Mouse (Mus musculus): Measurements from ENCODE around the gene Fcor. TPM values are rescaled to one million over a fixed set of nuclear protein-coding genes. Genes with fewer than 3 reads are reported as not detected.

Gene Fcor
- total and polyA plus RNA-seq, 3 experiments, result 0.84 TPM; not detected in 2

- no peaks in the 10 kb centered on the region for H3K27me3 ChIP-seq (ENCODE audit: control insufficient read depth in 1 of 2, insufficient read depth in 2 of 2, low read length in 2 of 2)
- H3K4me3 ChIP-seq (ENCODE audit: control insufficient read depth in 1 of 2, insufficient read depth in 1 of 2, low read depth in 2 of 2, low read length in 2 of 2), result no peak overlapping the region
- no peak overlapping the region for H3K9ac ChIP-seq (ENCODE audit: control insufficient read depth, low read depth, low read length, poor library complexity, severe bottlenecking)
- no peak for DNase-seq (ENCODE audit: low read depth, low spot score)
- TF ChIP-seq MYC (IDR thresholded peaks at IDR 0.05; ENCODE audit: low read depth, low read length) (no peak), SMC3 (IDR thresholded peaks at IDR 0.05; ENCODE audit: low read depth, low read length) (no peak; the same call in 1 of the 2 replicates), ZNF384 (IDR thresholded peaks at IDR 0.05; ENCODE audit: low read depth, low read length) (no peak), ZC3H11A (IDR thresholded peaks at IDR 0.05; ENCODE audit: low read depth, low read length) (no peak), MAZ (IDR thresholded peaks at IDR 0.05; ENCODE audit: low read depth, low read length) (no peak), GABPA (IDR thresholded peaks at IDR 0.05; ENCODE audit: low read depth, low read length) (no peak), NELFE (IDR thresholded peaks at IDR 0.05; ENCODE audit: low read depth, low read length) (no peak), SIN3A (IDR thresholded peaks at IDR 0.05; ENCODE audit: low read length) (no peak), CHD2 (IDR thresholded peaks at IDR 0.05; ENCODE audit: low read length) (no peak), RAD21 (IDR thresholded peaks at IDR 0.05; ENCODE audit: low read depth, low read length) (no peak), KAT2A (conservative IDR thresholded peaks at IDR 0.05; ENCODE audit: low read depth, low read length) (no peak), ELF1 (IDR thresholded peaks at IDR 0.05; ENCODE audit: low read depth, low read length) (no peak), USF1 (IDR thresholded peaks at IDR 0.05; ENCODE audit: low read depth, low read length) (no peak), ZKSCAN1 (IDR thresholded peaks at IDR 0.05; ENCODE audit: low read depth, low read length) (no peak), MAX (IDR thresholded peaks at IDR 0.05; ENCODE audit: low read length) (no peak)
- no peaks in the 10 kb centered on the region for H3K9me3 ChIP-seq (replicated peaks; ENCODE audit: insufficient read depth, low read length)
- no peak overlapping the region for H3K27ac ChIP-seq (ENCODE audit: control insufficient read depth, low read depth, low read length)
- H3K79me2 ChIP-seq (ENCODE audit: control insufficient read depth, insufficient read depth, low read length, poor library complexity), result peaks cover 10% of the 10 kb centered on the region
- H3K36me3 ChIP-seq (ENCODE audit: control insufficient read depth in 1 of 2, insufficient read depth in 2 of 2, low read length in 2 of 2), result 0 out of 4 replicates have a peak, but pooled peaks cover 0 to 2% of the 10 kb centered on the region in 2 experiments
- H3K4me1 ChIP-seq (ENCODE audit: control insufficient read depth in 1 of 2, insufficient read depth in 2 of 2, low read length in 2 of 2), result no peaks in the 10 kb centered on the region
These were observed 11.4 kb upstream of the Fcor start for GRCm38 (mm10) chr8:3683408-3684176.

- peaks cover 0 to 6% of the 10 kb centered on the region in 2 experiments; a peak in 1 of 4 replicates for H3K4me1 ChIP-seq (ENCODE audit: control insufficient read depth in 1 of 2, insufficient read depth in 2 of 2, low read length in 2 of 2)
- H3K36me3 ChIP-seq (ENCODE audit: control insufficient read depth in 1 of 2, insufficient read depth in 2 of 2, low read length in 2 of 2), result peaks cover 0 to 11% of the 10 kb centered on the region in 2 experiments; a peak in 2 of 4 replicates
- no peaks in the 10 kb centered on the region for H3K27me3 ChIP-seq (ENCODE audit: control insufficient read depth in 1 of 2, insufficient read depth in 2 of 2, low read length in 2 of 2)
These were observed 10.3 kb upstream of the Fcor start for GRCm38 (mm10) chr8:3682435-3682834.

More at GRCm38 (mm10) chr8:3682435-3682834, 10.3 kb upstream of the Fcor start:
- Histone ChIP-seq H3K9ac (ENCODE audit: control insufficient read depth, low read depth, low read length, poor library complexity, severe bottlenecking) (no peak overlapping the region), H3K79me2 (ENCODE audit: control insufficient read depth, insufficient read depth, low read length, poor library complexity) (peaks cover 21% of the 10 kb centered on the region), H3K27ac (ENCODE audit: control insufficient read depth, low read depth, low read length) (no peak overlapping the region), H3K9me3 (replicated peaks; ENCODE audit: insufficient read depth, low read length) (no peaks in the 10 kb centered on the region), H3K4me3 (ENCODE audit: control insufficient read depth in 1 of 2, insufficient read depth in 1 of 2, low read depth in 2 of 2, low read length in 2 of 2) (no peak overlapping the region)
- no peak for DNase-seq (ENCODE audit: low read depth, low spot score)
- no peak for TF ChIP-seq RAD21 (IDR thresholded peaks at IDR 0.05; ENCODE audit: low read depth, low read length)
- TF ChIP-seq CHD1 (IDR thresholded peaks at IDR 0.05; ENCODE audit: low read depth, low read length), result no peak
- no peak for TF ChIP-seq USF1 (IDR thresholded peaks at IDR 0.05; ENCODE audit: low read depth, low read length)
- no peak for TF ChIP-seq JUND (IDR thresholded peaks at IDR 0.05; ENCODE audit: low read depth, low read length)
- no peak for TF ChIP-seq ELF1 (IDR thresholded peaks at IDR 0.05; ENCODE audit: low read depth, low read length)
- TF ChIP-seq ETS1 (IDR thresholded peaks at IDR 0.05; ENCODE audit: low read depth, low read length), result no peak
- no peak for TF ChIP-seq UBTF (IDR thresholded peaks at IDR 0.05; ENCODE audit: borderline replicate concordance, insufficient read depth, low read depth, low read length)
- no peak for TF ChIP-seq POLR2A (IDR thresholded peaks at IDR 0.05; ENCODE audit: control insufficient read depth in 1 of 2, insufficient read depth in 1 of 2, low read depth in 1 of 2, low read length in 2 of 2, poor library complexity in 1 of 2)
- no peak for TF ChIP-seq POLR2AphosphoS5 (IDR thresholded peaks at IDR 0.05; ENCODE audit: borderline replicate concordance, low read depth, low read length)
- TF ChIP-seq MYC (IDR thresholded peaks at IDR 0.05; ENCODE audit: low read depth, low read length), result no peak
- TF ChIP-seq TCF12 (IDR thresholded peaks at IDR 0.05; ENCODE audit: low read depth, low read length), result no peak
- no peak for TF ChIP-seq MYB (IDR thresholded peaks at IDR 0.05; ENCODE audit: low read depth, low read length)
- no peak for TF ChIP-seq NRF1 (IDR thresholded peaks at IDR 0.05; ENCODE audit: insufficient read depth, low read depth, low read length, poor library complexity, severe bottlenecking)
- no peak for TF ChIP-seq MXI1 (IDR thresholded peaks at IDR 0.05; ENCODE audit: low read depth, low read length)
- no peak for TF ChIP-seq E2F4 (IDR thresholded peaks at IDR 0.05; ENCODE audit: borderline replicate concordance, low read depth, low read length)
- no peak for TF ChIP-seq RCOR1 (IDR thresholded peaks at IDR 0.05; ENCODE audit: low read depth, low read length)
